Mouse (Mus musculus): ENCODE results near the gene Ctbp2.

DNA sequence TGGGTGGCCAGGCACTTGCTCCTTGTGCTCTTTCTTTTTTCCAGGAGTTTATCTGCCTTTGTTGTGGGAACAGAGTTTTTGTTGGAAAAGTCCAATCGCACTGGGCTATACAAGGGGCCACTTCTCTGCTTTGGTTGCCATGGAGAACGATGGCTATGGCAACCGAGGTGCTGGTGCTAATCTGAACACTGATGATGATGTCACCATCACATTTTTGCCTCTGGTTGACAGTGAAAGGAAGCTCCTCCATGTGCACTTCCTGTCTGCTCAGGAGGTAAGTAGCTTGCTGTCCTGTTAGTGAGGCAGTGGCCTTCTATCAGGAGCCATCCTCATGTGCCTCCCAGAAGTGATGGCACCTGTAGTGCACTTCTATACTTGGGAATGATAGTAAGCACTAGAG lies 141.5 kb downstream of the Ctbp2 start:
- TF ChIP-seq CTCF (IDR thresholded peaks at IDR 0.05; ENCODE audit: low read depth, low read length) = no peak
- TF ChIP-seq GATA1 (IDR thresholded peaks at IDR 0.05; ENCODE audit: borderline replicate concordance, low read length) = no peak

Data from G1E (cell line).